Mouse (Mus musculus): ENCODE measurements around the gene Omg.

Gene Omg

GRCm38 (mm10) chr11:79503845-79504244 lies at the start of gene Omg:
Gene Omg (minus strand): TSS chr11:79504084.
- in situ Hi-C loops (cut with MboI, MseI), result no loop called here

DNA sequence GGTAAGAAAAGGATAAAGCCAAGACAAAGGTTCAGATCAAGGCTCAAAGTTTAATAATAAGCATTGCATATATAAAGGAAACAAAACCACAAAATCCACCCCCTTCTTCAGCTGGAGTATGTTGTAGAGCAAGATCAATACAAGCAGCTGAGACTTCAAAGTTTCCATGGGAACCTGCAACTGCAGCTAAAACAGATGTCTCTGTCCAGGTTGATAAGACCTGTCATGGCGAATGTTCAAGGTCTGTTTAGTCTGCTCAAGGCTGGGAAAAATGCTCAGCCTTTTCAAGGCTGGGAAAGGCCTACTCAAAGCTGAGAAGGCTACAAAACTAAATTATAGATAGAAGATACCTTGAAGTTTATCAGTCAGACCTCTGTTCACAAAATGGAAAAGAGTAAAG lies 48.7 kb upstream of the Omg start:
- in situ Hi-C loops (cut with MboI, MseI), result loop anchor here in 1 of 2 experiments (5.0 kb wide), 1 partner anchor 55 kb away; no protein-coding TSS in a partner anchor

DNA sequence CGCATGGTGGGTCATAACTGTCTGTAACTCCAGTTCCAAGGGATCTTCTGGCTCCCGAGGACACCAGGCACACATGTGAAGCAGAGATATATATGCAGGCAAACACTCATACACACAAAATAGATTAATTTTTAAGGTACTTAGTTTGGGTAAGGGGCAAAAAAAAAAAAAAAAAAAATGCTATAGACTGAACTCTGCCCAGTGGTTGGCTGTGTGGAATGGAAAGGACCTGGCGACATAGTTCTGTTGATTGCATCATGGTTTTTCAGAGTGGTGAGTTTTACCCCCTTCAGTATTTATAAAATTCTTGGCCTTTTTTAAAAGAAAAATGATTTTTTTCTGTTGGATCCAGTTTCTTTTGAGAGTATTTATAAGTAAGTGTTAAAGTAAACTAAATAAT lies 32.4 kb upstream of the Omg start:
- in situ Hi-C loops (cut with MboI, MseI), result no loop called here

- in situ Hi-C loops (cut with MboI, MseI), result no loop called here
Observed at GRCm38 (mm10) chr11:79535554-79535953, 31.7 kb upstream of the Omg start.

DNA sequence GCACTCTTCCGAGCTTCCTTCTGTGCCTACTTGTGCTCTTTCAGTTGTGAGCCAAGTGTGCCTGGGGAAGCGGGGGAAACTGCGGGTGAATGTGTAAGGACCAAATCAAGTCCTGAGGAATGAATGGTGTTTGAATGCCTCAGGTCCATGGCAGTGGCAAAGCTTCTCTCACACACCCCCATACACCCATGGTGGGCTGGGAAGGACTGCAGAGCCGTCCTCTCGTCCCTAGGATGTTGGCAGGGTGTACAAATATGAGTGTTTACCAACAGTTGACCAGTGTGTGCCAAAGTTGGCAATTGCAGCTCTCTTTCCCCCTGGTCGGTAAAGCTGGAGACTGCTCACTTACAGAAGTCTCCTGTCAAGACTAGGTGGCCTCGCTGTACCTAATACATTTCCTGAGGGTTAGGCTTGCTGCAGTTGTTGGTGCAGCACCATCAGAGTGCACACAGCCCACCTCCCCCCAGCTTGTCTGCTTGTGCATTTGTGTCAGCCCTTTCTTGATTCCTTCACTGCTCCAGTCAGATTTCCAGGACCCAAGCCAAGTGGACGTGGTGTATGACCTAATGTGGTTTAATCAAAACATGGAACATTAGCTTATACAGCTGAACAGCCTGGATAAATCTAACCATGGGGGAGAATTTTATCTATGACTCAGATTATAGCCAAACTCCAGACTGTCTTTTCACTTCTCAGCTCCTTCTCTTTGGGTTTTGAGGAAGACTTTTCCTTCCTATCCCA lies 30.2 kb upstream of the Omg start:
- in situ Hi-C loops (cut with MboI, MseI), result no loop called here

GRCm38 (mm10) chr11:79533311-79533710 lies 29.4 kb upstream of the Omg start:
- in situ Hi-C loops (cut with MboI, MseI), result no loop called here

- in situ Hi-C loops (cut with MboI, MseI), result no loop called here
Observed at GRCm38 (mm10) chr11:79531485-79531884, 27.6 kb upstream of the Omg start.

- in situ Hi-C loops (cut with MboI, MseI), result no loop called here
Observed at GRCm38 (mm10) chr11:79530774-79531173, 26.9 kb upstream of the Omg start.

- in situ Hi-C loops (cut with MboI, MseI), result no loop called here
Observed at GRCm38 (mm10) chr11:79530333-79530761, 26.5 kb upstream of the Omg start, which contains the start of the genes Evi2 and Evi2a. Gene Evi2 (minus strand): TSS chr11:79530589. Gene Evi2a (minus strand): TSS chr11:79530609.

- in situ Hi-C loops (cut with MboI, MseI), result loop anchor here in 1 of 2 experiments (10.0 kb wide), 1 partner anchor 1035 kb away; the partner anchor contains the start of genes Sarm1 and Vtn
Observed at GRCm38 (mm10) chr11:79529736-79530135, 25.9 kb upstream of the Omg start.

GRCm38 (mm10) chr11:79529226-79529625 lies 25.3 kb upstream of the Omg start:
- in situ Hi-C loops (cut with MboI, MseI), result loop anchor here in 1 of 2 experiments (10.0 kb wide), 1 partner anchor 1034 kb away; the partner anchor contains the start of genes Sarm1 and Vtn

GRCm38 (mm10) chr11:79528601-79529000 lies 24.7 kb upstream of the Omg start:
- in situ Hi-C loops (cut with MboI, MseI), result loop anchor here in 1 of 2 experiments (10.0 kb wide), 1 partner anchor 1034 kb away; the partner anchor contains the start of genes Sarm1 and Vtn

DNA sequence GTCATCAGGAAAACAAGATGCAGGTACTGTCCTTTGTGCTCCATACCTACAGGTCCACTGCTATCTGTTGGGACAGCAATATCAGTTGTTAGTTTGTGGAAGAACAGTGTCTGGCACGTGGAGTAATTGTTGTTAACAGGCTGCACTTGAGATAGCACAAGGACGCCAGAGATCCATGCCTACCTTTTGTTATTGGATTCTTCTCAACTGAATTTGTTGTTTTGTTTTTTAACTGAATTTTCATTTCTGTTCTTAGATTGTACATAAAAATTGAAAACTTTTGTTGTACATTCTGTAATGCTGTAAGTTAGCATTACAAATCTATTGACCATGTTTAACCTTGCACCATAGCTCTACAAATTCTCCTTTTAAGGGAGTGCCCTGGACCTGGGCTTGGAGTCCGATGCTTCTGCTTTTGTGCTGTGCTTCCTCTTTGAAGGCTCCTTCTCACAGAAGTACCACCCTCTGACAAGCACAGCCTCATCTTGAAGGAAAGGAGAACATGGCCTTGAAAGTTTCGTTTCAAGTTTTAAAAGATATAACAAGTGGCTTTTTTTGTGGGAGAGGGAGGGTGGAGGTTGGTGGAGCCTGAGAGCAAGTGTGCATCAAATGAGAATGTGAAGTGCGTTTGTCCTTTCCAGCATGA lies 24.0 kb upstream of the Omg start:
- in situ Hi-C loops (cut with MboI, MseI), result loop anchor here in 1 of 2 experiments (10.0 kb wide), 1 partner anchor 1033 kb away; the partner anchor contains the start of genes Sarm1 and Vtn

DNA sequence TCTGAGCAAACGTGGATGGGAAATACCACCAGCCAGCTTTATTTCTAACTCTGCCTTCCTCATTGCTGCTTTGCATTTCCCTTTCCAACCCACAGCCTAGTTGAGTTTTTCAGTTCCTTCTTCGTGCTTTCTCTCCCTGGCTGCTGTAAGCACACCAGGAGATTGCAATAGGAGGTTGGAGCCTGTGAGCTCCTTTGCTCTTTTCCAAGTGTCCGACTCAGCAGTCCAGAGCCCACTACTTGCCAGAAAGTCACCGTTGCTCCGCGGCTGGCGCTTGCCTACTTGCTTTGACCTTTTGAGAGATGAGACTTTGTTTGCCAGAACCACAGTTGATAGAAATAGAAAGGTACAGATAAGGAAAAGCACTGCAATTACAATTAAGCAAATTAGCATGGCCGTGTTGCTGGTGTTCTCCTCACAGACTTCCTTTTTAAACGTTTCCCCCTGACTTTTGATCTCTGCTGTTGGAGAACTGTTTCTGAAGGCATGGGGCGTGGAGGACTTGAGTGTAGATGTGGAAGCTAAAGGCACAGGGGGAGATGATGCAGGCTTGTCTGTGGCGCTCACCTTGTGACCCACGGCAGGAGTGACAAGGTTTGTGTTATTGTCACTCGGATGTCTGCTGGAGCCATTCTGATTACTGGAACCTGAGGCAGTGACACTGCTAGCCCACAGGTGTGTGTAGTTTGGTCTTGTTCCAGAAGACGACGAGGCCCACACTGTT lies 23.3 kb upstream of the Omg start:
- in situ Hi-C loops (cut with MboI, MseI), result loop anchor here in 1 of 2 experiments (10.0 kb wide), 1 partner anchor 1032 kb away; the partner anchor contains the start of genes Sarm1 and Vtn

DNA sequence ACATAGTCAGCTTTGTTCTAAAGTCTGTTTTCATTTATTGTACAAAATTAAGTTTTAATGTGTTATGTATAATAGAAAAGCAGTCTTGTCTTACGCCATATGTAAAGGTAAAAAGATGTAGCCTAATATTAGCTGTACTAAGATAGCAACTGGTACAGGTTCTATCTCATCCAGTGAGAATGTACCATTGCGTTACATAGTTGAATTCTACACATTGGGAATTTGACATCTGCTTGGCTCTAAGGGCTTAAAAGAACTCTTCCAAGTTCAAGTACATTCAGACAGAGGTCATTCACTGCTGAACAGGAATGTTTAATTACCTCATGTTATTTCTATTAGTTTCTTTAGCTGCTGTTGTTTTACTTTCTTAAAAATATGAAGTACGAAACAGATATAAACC lies 22.7 kb upstream of the Omg start:
- in situ Hi-C loops (cut with MboI, MseI), result loop anchor here in 1 of 2 experiments (10.0 kb wide), 1 partner anchor 1032 kb away; the partner anchor contains the start of genes Sarm1 and Vtn

- in situ Hi-C loops (cut with MboI, MseI), result loop anchor here in 1 of 2 experiments (10.0 kb wide), 1 partner anchor 1029 kb away; the partner anchor contains the start of genes Sarm1 and Vtn
Observed at GRCm38 (mm10) chr11:79524310-79524575, 20.4 kb upstream of the Omg start.

- in situ Hi-C loops (cut with MboI, MseI), result loop anchor here in 1 of 2 experiments (10.0 kb wide), 1 partner anchor 1029 kb away; the partner anchor contains the start of genes Sarm1 and Vtn
Observed at GRCm38 (mm10) chr11:79523560-79524309, 19.9 kb upstream of the Omg start, which contains the start of gene Evi2b. Gene Evi2b (minus strand): TSS chr11:79523762.

DNA sequence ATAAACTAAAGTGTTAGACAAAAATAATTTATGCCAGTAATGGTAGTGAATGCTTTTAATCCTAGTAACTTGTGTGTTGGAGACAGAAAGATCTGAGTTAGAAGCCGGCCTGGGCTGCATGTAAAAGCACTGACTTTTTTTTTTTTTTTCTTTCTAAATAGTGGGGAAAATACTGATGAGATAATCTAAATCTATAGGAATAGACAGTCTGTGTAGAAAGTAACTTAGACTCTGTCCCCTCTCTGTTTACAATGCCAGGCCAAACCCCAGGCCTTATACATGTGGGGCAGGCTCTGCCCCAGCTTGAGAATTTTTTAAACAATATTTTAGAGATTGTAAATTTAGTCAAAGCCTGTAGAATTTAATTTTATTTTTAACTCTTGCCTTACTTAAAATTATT lies 19.1 kb upstream of the Omg start:
- in situ Hi-C loops (cut with MboI, MseI), result loop anchor here in 1 of 2 experiments (10.0 kb wide), 1 partner anchor 1028 kb away; the partner anchor contains the start of genes Sarm1 and Vtn

DNA sequence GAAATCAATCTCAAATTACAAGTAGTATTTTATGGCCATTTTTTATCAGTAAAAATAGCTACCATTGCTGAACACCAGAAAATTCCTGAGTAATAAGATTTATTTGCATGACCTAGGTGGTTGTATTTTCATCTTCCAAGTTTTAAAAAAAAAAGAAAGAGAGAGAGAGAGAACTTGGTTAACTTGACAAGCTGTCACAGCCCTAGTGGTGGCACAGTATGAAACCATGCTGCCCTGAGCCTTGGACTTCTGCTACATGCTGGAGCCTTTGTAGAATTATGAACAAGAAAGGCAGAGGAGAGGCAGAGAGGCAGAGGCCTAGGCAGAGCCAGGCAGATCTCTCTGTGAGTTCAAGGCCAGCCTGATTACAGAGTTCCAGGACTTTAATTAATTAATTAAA lies 18.0 kb upstream of the Omg start:
- in situ Hi-C loops (cut with MboI, MseI), result loop anchor here in 1 of 2 experiments (10.0 kb wide), 1 partner anchor 1027 kb away; the partner anchor contains the start of genes Sarm1 and Vtn

DNA sequence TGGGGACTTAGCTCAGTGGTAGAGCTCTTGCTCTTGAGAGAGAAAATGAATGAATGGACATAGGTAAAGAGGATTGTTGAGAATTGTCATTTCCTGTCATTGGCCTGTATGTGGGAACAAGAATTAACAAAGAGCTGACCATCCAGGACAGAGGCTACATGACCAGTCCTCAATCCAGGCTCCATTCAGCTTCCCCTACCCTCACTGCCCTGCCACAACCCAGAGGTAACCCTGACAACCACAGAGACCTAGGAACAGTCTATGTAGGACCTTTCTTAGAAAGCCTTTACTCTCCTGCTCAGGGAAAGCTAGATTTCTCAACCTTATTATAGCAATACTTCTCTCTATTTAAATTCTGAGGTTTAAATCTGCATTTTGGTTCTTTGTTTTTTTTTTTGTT lies 16.9 kb upstream of the Omg start:
- in situ Hi-C loops (cut with MboI, MseI), result loop anchor here in 1 of 2 experiments (10.0 kb wide), 1 partner anchor 1026 kb away; the partner anchor contains the start of genes Sarm1 and Vtn

Measured in T-helper 17 cell (primary cell).